Mouse (Mus musculus) adrenal gland, adult 8-10 months (tissue): ENCODE data around the gene Cyp1a2. TPM values are rescaled to one million over a fixed set of nuclear protein-coding genes. Genes with fewer than 3 reads are reported as not detected.
A peak's percentile ranks its signal among the peaks of the same experiment; 100 is the strongest.
"Not testable (repeated sequence)": the region's sequence is repeated elsewhere in the genome, so short reads cannot be mapped to it uniquely, and the experiment has no call there.

Experiments used
- DNase-seq: peaks from one replicate; pipeline ENCODE4 v3.0.0; 2022
- total RNA-seq, 4 experiments: library from RNA; stranded (reverse); gene quantifications; 2 replicates each; pipeline ENCODE4 v1.2.4; 2022

Cyp1a2 gene
- under 1 TPM in 2 of 4 experiments, not detected in 2; 0.19 to 0.49 TPM for total RNA-seq

DNA sequence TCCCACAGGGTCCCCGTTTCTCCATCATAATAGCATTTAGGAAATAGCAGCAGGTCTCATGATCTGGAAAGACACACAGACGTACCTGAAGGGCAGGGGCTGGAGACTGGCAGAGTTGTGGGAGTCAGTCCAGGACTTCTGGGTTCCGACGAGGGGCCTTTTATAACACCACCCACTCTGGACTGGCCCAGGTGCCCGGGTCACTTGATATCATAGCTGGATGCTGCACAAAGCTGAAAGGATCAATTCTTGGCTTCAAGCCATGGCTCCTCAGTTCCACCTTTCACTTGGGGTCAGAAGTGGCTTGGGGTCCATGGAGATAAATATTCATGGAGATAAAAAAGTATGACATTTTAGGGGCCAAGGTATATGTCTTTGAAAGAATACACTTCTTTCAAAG is at the start of gene Cyp1a2:
Cyp1a2 (minus strand) TSS at position 184 of the 400 bp plus-strand sequence.
- DNase-seq: no peak

GRCm38 (mm10) chr9:57728312-57728711 is 44.8 kb upstream of the Cyp1a2 start:
- DNase-seq: no peak

DNA sequence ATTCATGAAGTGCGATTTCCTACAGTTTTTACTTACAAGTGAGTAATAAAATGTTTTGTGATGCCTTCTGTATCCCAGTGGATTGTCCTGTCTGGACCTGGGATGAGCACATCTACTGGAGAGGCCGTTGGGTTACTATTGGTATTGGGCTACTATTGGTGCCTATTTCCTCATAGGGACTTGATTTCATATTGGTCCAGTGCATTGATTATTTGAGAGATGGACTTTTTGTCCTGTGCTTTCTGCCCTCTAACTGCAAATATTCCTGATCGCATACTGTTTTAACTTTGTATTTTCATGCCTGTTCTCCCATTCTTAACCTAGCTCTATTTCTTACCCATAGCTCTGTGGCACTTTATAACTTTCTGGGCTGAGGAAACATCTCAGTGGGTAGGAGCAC is 41.2 kb upstream of the Cyp1a2 start:
- DNase-seq: no peak

- no peak for DNase-seq
Measured at GRCm38 (mm10) chr9:57723796-57724195, 40.3 kb upstream of the Cyp1a2 start.

DNA sequence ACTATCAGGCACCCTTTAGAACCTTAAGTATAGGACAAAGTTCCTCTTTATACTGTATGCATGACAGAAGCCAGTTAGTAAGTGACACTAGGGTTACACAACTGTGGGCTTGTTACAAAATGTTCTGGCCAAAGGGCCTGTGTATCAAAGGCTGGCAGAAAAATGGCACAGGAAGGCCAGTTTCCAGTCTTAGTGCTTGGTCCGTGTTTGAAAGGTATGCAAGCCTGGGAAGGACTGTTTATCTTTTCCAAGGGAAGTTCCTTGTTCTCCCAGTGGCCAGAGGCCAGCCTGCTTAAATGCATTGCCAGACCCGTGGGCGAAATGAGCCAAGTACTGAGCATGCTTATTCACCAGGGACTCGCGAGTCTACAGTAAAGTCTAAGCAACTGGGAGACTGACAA is 39.8 kb upstream of the Cyp1a2 start:
- peak; percentile 36 for DNase-seq

DNA sequence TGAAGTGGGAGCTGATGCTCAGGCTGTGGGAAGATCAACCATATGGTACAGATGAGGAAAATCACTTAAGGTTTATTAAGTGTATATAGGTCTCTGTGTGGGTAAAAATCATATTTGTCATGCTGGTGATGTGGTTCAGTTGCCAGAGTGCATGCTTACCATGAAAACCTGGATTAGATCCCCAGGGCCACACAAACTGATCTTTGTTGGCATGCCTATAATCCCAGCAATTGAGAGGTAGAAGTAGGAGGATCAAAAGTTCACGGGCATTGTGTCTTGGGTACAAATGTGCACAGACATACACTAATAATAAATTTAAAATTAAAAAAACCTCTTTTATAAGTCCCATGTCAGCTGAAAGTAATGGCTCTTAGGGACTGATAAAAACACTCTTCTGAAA is 38.9 kb upstream of the Cyp1a2 start:
- DNase-seq: no peak

GRCm38 (mm10) chr9:57720736-57721135 is 37.2 kb upstream of the Cyp1a2 start:
- no peak for DNase-seq

GRCm38 (mm10) chr9:57718408-57718807 is 34.9 kb upstream of the Cyp1a2 start:
- no peak for DNase-seq

DNA sequence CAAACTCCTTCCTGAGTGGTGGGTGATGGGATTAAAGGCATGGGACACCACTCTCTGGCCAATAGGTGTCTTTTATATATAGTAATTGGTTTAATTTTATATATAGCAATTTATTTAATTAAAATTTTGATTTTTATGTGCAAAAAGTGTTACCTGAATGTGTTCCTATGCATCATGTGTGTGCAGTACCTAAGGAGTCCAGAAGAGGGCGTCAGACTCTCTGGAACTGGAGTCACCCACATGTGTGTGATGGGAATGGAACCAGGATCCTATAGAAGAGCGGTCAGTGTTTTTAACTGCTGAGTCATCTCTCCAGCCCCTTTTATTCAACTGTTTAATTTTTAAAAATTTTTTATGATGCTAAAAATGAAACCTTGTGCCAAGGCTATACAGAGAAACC is 28.7 kb upstream of the Cyp1a2 start:
- no peak for DNase-seq

DNA sequence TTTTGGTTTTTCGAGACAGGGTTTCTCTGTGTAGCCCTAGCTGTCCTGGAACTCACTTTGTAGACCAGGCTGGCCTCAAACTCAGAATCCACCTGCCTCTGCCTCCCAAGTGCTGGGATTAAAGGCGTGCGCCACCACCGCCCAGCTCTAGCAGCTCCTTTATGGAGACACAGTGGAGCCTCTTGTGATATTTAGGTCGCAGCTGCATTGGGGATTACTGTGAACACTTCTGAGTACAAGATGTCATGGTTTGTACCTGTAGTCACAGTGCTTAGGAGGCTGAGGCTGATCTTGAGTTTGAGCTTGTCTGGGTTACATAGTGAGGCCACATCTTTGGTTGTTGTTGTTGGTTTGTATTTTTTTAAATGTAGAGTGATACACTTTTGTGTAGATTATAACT is 26.7 kb upstream of the Cyp1a2 start:
- DNase-seq: not testable (repeated sequence)

DNA sequence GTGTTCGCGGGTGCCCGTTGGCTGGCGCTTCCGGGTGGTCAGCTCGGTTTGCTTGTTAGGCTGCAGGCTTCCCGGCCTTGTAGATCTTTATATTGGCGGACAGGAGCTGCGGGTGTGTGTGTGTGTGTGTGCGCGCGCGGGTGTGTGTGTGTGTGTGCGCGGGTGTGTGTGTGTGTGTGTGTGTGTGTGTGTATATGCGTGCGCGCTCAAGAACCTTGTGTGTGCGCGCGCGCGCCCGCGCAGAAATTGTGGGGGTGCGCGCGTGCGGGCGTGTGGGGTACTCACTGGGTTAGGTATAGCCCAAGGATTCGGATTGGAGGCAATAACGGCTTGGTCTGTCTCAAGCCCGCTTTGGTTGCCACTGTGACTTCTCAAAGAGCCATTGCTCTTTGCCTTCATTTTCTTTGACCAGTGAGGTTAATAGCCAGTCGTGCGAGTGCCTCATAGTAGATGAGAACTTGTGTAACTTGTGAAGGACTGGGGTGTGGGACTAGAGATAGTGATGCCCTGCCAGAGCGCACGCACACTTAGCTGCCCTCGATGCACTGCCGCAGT is 25.3 kb upstream of the Cyp1a2 start:
- no peak for DNase-seq

DNA sequence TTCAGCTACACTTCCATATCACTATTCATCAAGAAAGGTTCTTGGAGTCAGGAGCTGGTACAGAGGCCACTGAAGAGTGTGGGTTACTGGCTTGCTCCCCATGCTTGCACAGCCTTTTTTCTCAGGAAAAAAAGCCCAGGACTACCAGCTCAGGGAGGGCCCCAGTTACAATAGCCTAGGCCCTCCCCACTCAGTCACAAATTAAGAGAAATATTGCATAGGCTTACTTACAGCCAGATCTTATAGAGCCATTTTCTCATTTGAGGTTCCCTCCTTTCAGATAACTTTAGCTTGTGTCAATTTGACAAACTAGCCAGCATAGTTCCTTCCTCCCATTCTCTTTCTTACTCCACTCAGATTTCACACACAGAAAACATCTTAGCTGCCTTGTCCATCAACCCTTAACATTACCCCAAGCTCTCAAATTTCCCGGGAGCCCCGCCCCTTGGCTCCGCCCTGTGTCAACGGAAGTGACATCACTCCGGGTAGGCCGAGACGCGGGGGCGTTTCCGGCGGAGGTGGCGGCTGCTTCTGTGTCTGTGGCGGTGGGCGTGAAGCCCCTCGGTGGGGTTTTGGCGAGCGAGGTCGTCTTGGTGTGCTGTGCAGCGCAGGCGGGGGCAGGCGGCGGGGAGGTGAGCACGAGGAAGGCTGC is 24.7 kb upstream of the Cyp1a2 start, which contains the start of gene Edc3:
Edc3 (plus strand) TSS at position 473 of the 652 bp plus-strand sequence.
- peak; percentile 83 for DNase-seq

DNA sequence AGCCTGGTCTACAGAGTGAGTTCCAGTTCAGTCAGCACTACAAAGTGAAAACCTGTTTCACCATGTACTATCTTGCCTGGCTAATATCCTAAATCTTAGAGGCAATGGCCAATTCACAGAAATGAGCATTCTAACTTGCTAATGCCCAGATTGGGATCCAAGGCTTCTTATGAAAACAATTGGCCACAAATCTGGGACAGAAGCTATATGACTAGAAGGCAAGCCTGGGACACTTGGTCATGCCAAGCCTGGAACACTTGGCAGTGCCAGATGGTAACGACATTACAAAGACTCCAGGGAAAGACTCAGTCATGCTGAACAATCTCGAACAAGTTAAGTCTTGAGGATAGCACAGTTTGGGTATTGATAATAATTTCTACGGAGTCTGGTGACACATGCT is 23.0 kb upstream of the Cyp1a2 start:
- DNase-seq: no peak

GRCm38 (mm10) chr9:57698466-57699150 is 15.1 kb upstream of the Cyp1a2 start:
- no peak for DNase-seq

DNA sequence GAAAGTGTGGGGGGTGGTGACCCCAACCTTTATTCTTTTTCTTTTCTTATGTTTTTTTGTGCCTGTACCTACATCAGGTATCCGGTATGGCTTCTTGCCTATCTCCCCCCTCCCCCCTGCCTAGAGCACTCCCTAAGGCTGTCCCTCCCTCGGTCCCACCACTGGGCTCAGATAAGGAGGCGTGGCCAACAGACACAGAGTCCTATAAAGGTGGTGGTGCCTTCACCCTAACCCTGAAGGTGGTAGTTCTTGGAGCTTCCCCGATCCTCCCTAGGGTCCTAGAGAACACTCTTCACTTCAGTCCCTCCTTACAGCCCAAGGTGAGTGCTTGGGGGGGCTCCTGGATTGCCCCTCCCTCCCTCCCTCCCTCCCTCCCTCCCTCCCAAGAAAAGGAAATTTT is 13.9 kb upstream of the Cyp1a2 start:
- no peak for DNase-seq

DNA sequence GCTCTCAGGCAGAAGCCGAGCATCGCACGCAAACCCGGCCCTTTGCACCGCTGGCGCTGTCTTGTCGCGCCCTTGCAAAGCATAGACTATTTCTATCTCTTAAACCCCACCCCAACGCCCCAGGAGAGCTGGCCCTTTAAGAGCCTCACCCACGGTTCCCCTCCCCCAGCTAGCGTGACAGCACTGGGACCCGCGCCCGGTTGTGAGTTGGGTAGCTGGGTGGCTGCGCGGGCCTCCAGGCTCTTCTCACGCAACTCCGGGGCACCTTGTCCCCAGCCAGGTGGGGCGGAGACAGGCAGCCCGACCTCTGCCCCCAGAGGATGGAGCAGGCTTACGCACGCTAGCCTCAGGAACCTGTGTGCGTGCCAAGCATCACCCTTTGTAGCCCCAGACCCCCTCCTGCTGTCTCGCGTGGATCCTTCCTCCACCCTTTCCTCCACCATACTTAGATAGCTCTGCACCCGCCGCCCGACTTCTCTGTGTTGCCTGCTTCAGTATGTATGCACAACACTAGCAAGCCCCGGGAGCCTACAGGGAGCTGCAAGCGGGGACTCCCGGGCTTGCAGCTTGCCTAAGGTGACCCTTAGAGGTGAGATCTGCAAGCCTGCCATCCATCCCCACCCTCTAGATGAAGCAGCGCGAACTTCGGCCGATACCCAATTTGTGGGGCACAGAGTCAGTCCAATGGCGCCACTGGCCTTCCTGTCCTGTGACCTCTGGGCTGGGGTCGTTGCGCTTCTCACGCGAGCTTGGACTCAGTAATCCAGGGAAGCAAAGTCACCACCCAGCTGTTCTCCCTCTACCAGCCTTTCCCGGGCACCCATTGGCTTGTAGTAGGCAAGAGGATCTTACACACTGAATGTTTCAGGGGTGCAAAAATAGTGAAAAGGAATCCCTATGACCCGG is 13.1 kb upstream of the Cyp1a2 start:
- DNase-seq: no peak

DNA sequence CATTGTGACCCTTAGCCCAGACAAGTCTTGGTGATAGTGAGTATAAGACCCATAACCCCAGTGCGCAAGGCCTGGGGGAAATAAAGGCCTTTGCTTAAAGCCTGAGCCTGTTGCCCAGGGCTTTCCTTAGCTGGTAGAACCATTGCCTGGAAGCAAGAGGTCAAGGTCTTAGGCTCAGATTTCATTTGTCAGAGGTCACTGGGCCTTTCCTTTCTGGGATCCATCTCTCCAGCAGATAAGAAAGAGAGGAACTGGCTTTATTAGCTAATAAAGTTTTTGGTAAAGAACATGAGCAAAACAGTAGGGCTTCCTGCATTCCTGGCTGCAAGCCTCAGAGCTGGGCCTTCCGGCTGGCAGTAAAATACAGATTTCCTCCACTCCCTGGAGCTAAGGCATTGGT is 10.6 kb upstream of the Cyp1a2 start:
- no peak for DNase-seq

GRCm38 (mm10) chr9:57688606-57689005 is 5.1 kb upstream of the Cyp1a2 start:
- DNase-seq: no peak

GRCm38 (mm10) chr9:57688158-57688557 is 4.7 kb upstream of the Cyp1a2 start:
- no peak for DNase-seq

DNA sequence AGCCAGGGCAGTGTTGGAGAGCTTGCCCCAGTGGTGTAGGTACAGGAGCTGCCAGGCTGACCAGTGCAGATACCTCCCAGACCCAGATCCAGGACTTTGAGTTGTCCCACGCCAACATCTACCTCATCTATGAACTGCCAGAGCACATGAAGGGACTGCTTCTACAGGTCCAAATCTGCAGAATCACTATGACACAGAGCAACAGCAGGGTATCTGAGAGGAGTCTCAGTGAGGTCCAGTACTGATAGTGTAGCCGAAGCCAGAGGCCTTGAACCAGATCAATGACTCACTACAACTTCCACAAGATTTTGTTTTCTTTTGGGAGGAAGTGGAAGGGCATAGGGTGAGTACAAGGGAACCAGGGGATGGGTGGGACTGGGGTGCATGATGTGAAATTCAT is 4.2 kb upstream of the Cyp1a2 start, which contains the start of gene Cyp1a1:
Cyp1a1 (plus strand) TSS at position 178 of the 400 bp plus-strand sequence.
- DNase-seq: no peak

DNA sequence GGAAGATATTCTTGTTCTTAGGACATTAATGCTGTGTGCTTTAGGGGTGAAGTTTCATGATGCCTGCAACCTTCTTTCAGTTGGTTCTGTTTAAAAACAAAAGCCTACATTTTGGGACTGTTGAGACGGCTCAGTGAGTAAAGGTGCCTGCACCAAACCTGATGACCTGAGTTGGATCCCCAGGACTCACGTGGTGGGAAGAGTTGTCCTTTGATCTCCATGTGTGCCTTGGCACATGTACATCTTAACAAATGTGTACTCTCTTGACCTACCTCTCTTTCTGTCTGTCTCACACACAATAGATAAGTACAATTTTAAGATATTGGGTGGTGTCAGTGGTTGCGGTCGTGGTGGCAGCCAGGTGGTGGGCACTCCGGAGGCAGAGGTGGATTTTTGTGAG is 2.5 kb upstream of the Cyp1a2 start:
- DNase-seq: no peak

DNA sequence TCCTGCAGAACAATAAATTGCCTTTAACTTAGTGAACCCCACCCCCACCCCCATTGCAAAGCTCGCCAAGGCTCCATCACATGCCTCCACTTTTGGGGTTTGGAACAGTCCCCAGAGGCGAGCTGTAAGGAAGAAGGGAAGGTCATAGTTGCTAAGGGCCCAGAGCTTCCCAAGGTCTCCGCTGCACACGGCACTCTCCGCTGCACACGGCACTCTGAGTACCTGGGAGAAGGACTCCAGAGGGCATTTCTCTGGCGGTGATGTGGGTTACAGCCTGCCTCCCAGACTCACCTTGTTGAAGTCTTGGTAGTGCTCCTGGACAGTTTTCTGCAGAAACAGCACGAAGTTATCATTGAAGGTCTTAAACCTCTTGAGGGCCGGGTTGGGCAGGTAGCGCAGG is 2.1 kb downstream of the Cyp1a2 start:
- no peak for DNase-seq

GRCm38 (mm10) chr9:57671500-57671899 is 12.0 kb downstream of the Cyp1a2 start:
- DNase-seq: no peak
